Mouse (Mus musculus) hindbrain, embryonic 10.5 days (tissue): ENCODE results near the gene Cipc. TPM values are rescaled to one million over a fixed set of nuclear protein-coding genes. Genes with fewer than 3 reads are reported as not detected.

ENCODE experiments used
- DNase-seq: peaks from one replicate; pipeline ENCODE4 v3.0.0-alpha.2; 2017; ENCODE audit warnings: low spot score
- H3K27ac ChIP-seq: fragments of 300-500 bp; sonication (generic); 2 replicates; pipeline ENCODE4 v1.5.1; 2016; ENCODE audit warnings: mild to moderate bottlenecking, moderate library complexity
- H3K27me3 ChIP-seq: fragments of 300-500 bp; sonication (generic); 2 replicates; pipeline ENCODE4 v1.6.1; 2016; ENCODE audit warnings: mild to moderate bottlenecking; ENCODE audit not compliant: poor library complexity, insufficient read depth, severe bottlenecking
- H3K36me3 ChIP-seq: fragments of 300-500 bp; sonication (generic); 2 replicates; pipeline ENCODE4 v1.6.1; 2016; ENCODE audit warnings: mild to moderate bottlenecking, moderate library complexity
- H3K4me1 ChIP-seq: fragments of 300-500 bp; sonication (generic); replicated peaks from 2 replicates; pipeline ENCODE4 v1.6.1; 2016; ENCODE audit warnings: mild to moderate bottlenecking
- H3K4me3 ChIP-seq: fragments of 300-500 bp; sonication (generic); 2 replicates; pipeline ENCODE4 v1.5.1; 2016; ENCODE audit warnings: mild to moderate bottlenecking, moderate library complexity
- H3K9me3 ChIP-seq: fragments of 300-500 bp; sonication (generic); 2 replicates; pipeline ENCODE4 v1.6.1; 2016; ENCODE audit warnings: mild to moderate bottlenecking, moderate library complexity
- WGBS: fragments of 180-500 bp; shearing (Covaris S2); methylation state at CpG from one replicate; pipeline ENCODE4 v1.1.7; 2016; 5-methylcytosine and 5-hydroxymethylcytosine counted together
- polyA plus RNA-seq: library from polyadenylated mRNA; unstranded; fragments of >200 nt; fragmentation: Nextera tagmentation; extraction: Ambion mirVana; gene quantifications from 2 replicates; pipeline ENCODE4 v1.2.1, GENCODE M21; 2016

Gene Cipc
- polyA plus RNA-seq, 1 experiment from 2014 or later = 35.2 TPM

DNA sequence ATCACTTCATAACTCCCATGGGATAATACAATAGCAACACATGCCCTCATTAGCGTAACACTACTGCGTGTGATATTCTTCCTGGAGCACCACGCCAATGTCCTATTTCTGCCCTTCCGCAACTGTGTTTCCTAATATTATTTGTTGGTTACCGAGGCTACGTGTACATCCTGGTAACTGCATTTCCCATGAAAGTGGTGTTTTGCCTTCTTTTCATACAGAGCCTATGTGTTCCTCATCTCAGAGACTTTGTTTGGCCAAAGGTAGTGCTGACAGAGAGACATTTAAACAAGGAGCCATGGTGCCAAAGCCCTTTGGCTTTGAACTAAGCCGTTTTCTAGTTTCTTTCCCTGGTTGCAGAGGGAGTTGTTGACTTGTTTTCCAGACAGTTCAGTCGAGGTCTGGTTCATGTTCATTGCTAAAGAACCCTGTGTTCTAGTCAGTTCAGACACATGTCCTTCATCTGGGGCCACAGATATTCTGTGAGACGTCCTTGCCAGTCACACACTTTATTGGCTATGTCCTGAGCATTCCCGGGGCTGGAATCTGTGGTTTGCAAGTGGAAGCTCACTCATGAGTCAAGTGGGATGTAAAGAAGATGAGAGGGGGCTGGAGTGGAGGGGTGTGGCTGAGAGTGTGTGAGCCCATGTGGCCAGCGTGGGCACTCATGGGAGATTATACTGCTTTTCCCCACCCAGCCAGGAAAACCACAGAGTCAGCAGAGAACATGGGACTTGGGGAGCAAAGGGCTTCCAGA lies 10.1 kb upstream of the Cipc start:
- WGBS = 88% methylated on average over 11 of the region's 11 CpGs
- Histone ChIP-seq H3K27ac (no peak overlapping the region), H3K4me1 (peaks cover 29% of the 10 kb centered on the region), H3K4me3 (no peak overlapping the region), H3K27me3 (no peaks in the 10 kb centered on the region), H3K36me3 (no peaks in the 10 kb centered on the region), H3K9me3 (no peaks in the 10 kb centered on the region)
- no peak for DNase-seq

DNA sequence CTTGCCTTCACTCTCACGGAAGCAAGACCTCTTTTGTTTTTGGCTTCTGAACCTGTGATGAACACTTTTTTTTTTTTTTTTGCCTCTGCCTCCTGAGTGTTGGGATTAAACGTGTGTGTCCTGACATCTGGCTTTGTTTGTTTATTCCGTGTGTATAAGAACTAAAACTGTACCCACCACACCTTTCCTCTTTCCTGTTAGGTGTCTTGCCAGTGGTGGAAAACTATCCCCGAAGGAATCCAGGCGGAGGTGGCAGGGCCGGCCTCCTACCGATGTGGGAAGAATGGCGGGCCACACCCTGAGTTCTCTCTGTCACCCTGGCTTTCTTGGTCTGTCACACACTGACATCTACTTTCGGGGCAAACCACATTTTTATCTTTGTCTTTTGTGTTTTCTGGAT lies 8.3 kb upstream of the Cipc start:
- DNase-seq = no peak
- Histone ChIP-seq H3K36me3 (no peaks in the 10 kb centered on the region), H3K9me3 (no peaks in the 10 kb centered on the region), H3K4me1 (peaks cover 29% of the 10 kb centered on the region), H3K4me3 (no peak overlapping the region), H3K27ac (no peak overlapping the region), H3K27me3 (no peaks in the 10 kb centered on the region)
- 71% methylated on average over 9 of the region's 9 CpGs for WGBS

DNA sequence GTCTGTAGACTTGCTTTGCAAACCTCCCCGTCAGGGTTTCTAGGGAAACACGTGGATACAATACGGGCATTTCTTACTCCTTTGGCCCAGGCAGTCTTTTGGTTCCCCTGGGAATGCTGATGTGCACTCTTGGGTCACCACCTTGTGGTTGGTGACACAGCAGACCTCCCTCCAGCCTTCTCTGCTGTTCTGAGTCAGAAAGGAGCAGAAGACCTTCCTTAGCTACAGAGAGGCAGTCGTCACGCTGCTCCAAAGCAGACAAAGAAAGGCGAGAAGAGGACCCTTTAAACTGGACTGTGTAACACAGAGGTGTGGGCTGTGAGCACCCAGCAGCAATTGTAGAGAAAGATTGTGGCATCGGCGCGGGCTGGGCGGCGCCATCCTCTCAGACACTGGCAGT lies 5.7 kb upstream of the Cipc start:
- H3K4me1 ChIP-seq = peaks cover 39% of the 10 kb centered on the region
- no peaks in the 10 kb centered on the region for H3K9me3 ChIP-seq
- H3K27ac ChIP-seq = peak overlapping the region; percentile 84
- H3K4me3 ChIP-seq = peak overlapping the region; percentile 11; the same call in 1 of the 2 replicates
- peak; percentile 41 for DNase-seq
- H3K27me3 ChIP-seq = no peaks in the 10 kb centered on the region
- H3K36me3 ChIP-seq = no peaks in the 10 kb centered on the region
- 32% methylated on average over 11 of the region's 11 CpGs for WGBS

DNA sequence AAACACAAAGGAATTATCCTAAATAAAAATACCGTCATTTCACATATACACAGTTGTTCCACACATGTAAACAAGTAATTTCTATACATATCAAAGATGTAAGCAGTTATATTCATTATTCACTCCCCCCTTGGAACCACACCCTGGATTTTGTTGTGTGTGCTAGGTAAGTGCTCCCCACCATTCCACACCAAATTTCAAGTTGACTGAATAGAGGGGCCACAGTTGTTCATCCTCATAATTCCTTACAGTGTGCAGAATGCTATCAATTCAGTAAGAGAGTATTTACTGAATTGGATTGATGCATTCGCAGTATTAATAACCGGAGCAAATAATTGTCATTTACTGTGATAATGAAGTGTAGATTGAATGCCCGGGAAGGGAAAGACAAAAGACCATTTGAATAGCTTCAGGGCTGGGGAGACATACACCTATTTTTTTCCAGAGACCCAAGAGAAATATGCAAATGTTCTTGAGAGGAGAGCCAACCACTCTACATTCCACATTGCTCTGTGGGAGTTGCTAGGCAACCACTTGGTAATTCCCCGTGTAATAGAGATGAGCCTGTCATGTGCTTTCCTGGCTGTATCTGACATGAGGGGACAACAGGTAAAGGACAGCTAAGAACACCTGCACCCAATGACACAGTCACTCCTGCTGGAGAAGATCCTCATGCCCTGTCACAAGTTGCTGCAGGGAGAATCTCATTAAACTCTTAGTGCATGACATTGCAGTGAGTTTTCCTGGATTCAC lies 4.9 kb upstream of the Cipc start:
- no peaks in the 10 kb centered on the region for H3K36me3 ChIP-seq
- no peaks in the 10 kb centered on the region for H3K27me3 ChIP-seq
- H3K27ac ChIP-seq = peak overlapping the region; percentile 84
- DNase-seq = peak; percentile 59
- H3K4me1 ChIP-seq = peaks cover 44% of the 10 kb centered on the region
- peak overlapping the region; percentile 26 for H3K4me3 ChIP-seq
- H3K9me3 ChIP-seq = no peaks in the 10 kb centered on the region
- WGBS = 36% methylated on average over 5 of the region's 5 CpGs

DNA sequence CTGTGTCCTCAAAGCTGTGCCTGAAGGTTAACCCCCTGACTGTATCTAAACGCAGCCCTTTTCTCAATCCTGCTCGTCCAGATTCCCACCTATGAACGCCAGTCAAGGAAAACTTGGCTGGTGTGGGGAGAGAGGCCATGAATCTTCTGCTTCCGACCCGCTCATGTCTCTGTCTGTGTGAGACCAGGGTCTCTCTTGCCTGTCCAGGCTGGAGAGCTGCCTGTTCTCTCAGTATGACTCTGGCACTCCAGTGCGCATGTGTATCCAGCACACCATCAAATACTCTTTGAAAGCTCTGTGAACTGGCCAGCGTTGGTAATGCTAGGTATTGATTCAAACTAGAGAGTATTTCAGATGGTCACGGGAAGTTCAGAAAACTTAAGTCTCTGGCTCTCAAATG lies 3.4 kb upstream of the Cipc start:
- no peak overlapping the region for H3K4me3 ChIP-seq
- H3K9me3 ChIP-seq = no peaks in the 10 kb centered on the region
- peak overlapping the region; percentile 84; the same call in 1 of the 2 replicates for H3K27ac ChIP-seq
- no peaks in the 10 kb centered on the region for H3K27me3 ChIP-seq
- peaks cover 55% of the 10 kb centered on the region for H3K4me1 ChIP-seq
- DNase-seq = no peak
- WGBS = 91% methylated on average over 8 of the region's 8 CpGs
- H3K36me3 ChIP-seq = no peaks in the 10 kb centered on the region

DNA sequence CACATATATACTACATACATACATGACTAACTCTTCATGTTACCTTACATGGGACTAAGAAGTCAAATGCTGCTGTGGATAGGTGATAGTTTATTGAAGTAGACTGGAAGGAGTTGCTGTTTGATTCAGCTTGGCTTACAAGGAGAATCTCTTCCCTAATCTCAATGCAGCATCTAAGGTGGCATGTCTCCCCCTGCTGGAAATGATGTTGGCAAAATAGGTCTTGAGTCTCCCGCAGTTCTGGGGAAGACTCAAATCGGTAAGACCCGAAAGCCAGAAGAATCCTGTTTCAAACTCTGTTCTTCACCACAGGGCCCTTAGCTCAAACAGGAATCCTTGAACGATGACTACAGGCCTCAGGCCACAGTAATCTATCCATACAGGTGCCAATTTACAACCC lies 1.7 kb upstream of the Cipc start:
- Histone ChIP-seq H3K27me3 (no peaks in the 10 kb centered on the region), H3K4me3 (no peak overlapping the region), H3K9me3 (no peaks in the 10 kb centered on the region), H3K27ac (no peak overlapping the region), H3K4me1 (peaks cover 65% of the 10 kb centered on the region), H3K36me3 (no peaks in the 10 kb centered on the region)
- WGBS = 8% methylated on average over 4 of the region's 4 CpGs
- DNase-seq = peak; percentile 66

DNA sequence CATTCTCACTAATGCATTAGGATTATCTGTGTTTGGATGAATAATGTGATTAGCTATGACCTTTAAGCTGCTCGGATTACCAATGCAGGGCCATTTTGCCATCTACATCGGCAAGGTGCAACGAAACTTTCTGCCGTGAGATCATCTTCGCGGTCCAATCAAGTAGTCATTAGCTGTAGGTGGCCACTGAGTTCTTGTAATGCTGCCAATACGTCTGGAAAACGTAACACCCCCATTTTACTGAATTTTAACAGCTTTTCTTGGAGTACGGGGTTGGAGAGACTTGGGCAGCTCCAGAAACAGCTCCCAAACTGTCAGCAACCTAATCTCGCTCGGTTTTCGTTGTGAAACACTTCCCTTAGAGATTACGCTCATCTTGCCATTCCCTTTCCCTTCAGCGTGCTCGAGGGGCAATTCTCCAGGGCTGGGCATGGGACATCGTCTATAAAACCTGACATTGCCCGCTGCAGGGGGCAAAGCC lies 502 bp upstream of the Cipc start:
- no peaks in the 10 kb centered on the region for H3K9me3 ChIP-seq
- H3K4me3 ChIP-seq = peak overlapping the region; percentile 67
- 2% methylated on average over 17 of the region's 17 CpGs for WGBS
- H3K27ac ChIP-seq = peak overlapping the region; percentile 98
- no peaks in the 10 kb centered on the region for H3K27me3 ChIP-seq
- peak; percentile 35 for DNase-seq
- H3K4me1 ChIP-seq = peaks cover 60% of the 10 kb centered on the region
- H3K36me3 ChIP-seq = 0 out of 2 replicates have a peak, but pooled peaks cover 6% of the 10 kb centered on the region

DNA sequence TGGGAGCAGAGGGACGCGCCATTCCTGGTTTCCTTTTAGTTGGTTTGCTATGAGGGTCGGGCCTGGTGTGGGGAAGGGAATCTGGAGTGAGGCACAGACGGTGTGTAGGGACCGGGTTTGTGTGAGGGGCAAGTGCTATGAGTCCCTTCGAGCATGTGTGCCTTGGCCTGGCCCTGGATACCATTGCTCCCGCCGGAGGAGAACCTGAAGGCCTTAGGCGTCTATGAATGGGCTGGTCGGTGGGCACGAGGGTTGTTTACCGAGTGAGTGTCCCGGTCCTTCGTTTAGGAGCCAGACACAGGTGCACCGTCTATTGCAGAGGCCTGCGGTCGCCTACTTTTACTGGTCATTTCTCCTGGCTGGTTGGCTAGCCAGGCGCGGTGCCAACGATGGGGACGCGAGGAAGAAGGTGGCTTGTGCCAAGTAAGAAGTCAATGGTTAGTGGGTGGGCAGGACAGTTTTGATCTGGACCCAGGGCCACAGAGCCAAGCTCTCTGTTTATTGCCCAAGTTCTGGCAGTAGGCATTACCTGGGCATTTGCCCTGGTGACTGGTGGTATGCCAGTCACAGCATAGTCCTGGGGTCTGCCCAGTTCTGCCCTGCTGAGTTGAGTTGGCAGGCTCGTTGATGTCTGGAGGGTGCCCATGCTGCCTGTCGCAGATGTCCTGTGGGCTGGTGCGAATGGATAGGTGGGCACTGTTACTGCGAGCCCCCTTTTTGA lies 998 bp downstream of the Cipc start:
- Histone ChIP-seq H3K9me3 (no peaks in the 10 kb centered on the region), H3K27ac (peak overlapping the region; percentile 98), H3K36me3 (peaks cover 13% of the 10 kb centered on the region), H3K4me1 (peaks cover 45% of the 10 kb centered on the region), H3K27me3 (no peaks in the 10 kb centered on the region), H3K4me3 (peak overlapping the region; percentile 67)
- DNase-seq = no peak
- 21% methylated on average over 26 of the region's 26 CpGs for WGBS

DNA sequence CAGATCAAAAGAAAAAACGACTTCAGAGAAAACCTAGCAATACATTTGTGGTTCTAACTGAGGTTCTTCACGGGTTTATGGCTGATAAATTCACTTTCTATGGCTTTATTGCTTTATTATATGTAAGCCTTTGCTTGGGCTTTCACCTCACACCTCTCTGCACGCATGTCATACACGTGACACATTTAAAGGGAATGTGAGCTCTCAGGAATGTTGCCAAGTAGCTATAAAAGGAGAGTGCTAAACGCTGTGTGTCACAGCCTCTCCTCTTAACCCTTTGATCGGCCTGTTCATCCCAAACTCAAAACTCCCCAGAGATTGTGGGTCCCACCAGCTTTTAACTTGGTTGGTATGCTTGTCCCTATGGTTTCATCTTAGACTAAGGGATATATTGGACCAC lies 1.8 kb downstream of the Cipc start:
- H3K4me3 ChIP-seq = no peak overlapping the region
- H3K27ac ChIP-seq = no peak overlapping the region
- peaks cover 42% of the 10 kb centered on the region for H3K4me1 ChIP-seq
- 81% methylated on average over 6 of the region's 6 CpGs for WGBS
- H3K9me3 ChIP-seq = no peaks in the 10 kb centered on the region
- no peak for DNase-seq
- H3K27me3 ChIP-seq = no peaks in the 10 kb centered on the region
- H3K36me3 ChIP-seq = peaks cover 20% of the 10 kb centered on the region

DNA sequence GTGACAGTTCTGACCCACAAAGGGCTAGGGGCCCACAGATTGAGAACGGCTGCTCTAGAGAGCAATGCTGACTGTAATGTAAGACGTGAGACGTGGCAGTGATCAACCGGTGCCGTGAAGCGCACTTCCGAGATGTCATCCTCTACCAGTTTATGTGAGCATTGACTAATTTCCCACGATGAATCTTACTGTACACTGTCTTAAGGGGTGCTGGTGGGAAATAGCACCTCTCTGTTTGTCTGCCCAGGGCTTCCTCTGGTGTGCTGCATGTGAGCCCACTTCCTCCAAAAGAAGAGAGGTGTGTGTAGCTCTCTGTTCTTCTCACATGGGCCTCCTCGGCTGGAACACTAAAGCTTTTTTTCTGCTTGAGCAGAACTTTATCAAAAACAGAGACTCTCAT lies 2.7 kb downstream of the Cipc start:
- 92% methylated on average over 9 of the region's 9 CpGs for WGBS
- Histone ChIP-seq H3K27me3 (no peaks in the 10 kb centered on the region), H3K36me3 (peaks cover 29% of the 10 kb centered on the region), H3K9me3 (no peaks in the 10 kb centered on the region), H3K4me1 (peaks cover 42% of the 10 kb centered on the region), H3K4me3 (no peak overlapping the region), H3K27ac (no peak overlapping the region)
- DNase-seq = no peak

DNA sequence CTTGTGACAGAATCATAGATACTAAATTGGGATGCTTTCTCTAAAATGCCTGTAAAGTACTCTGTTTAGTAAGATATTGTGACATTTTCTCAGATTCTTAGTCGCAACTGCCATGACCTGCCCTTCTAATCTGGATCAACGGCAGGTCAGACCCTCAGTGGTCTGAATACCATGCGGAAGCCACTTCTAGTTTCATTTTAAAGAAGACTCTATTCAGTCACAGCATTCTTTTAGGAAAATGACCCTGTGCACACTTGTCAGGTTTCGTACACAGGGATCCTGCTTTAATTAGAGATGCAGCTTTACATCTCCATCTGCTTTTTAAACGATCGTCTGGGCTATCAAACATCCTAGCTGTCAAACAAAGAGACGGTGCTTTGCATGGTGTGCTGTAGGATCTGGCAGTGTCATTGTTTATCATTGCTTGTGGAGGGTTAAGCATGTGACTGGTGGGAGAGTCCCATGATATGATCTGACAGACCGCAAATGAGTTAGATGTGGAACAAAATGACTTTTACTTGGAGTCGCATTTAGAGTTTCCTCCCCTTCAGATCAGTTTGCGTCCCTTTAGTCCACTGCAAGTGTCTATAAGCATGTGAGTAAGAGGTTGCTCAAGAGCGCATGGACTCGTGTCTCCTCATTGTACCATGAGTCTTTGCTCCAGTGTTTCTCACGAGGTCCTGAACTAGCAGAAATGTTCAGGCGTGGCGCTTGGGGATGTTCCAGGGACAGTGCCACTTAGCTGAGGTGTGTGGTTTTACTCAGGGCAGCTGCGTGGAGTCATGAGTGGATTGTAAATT lies 3.5 kb downstream of the Cipc start:
- no peak overlapping the region for H3K4me3 ChIP-seq
- WGBS = 90% methylated on average over 16 of the region's 16 CpGs
- H3K27ac ChIP-seq = no peak overlapping the region
- no peaks in the 10 kb centered on the region for H3K9me3 ChIP-seq
- no peaks in the 10 kb centered on the region for H3K27me3 ChIP-seq
- H3K36me3 ChIP-seq = peaks cover 38% of the 10 kb centered on the region
- peaks cover 39% of the 10 kb centered on the region for H3K4me1 ChIP-seq
- DNase-seq = no peak

DNA sequence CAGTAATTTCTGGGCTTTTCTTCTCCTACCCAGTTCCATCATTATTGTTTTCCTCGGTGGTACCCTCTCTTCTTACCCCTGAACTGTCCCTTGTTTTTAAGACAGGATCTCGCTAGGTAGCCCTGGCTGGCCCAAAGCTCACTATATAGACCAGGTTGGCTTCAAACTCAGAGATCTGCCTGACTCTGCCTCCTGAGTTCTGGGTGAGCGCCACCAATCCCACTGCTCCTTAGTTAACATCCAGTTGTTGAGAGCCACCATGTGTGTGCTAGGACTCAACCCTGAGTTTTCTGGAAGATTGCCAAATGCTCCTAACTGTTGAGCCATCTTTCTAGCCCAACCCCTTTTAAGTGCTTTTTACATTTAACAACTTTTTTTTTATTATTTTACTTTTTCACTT lies 4.1 kb downstream of the Cipc start:
- DNase-seq = no peak
- H3K4me1 ChIP-seq = peaks cover 33% of the 10 kb centered on the region
- 95% methylated on average over 3 of the region's 3 CpGs for WGBS
- no peak overlapping the region for H3K27ac ChIP-seq
- H3K27me3 ChIP-seq = no peaks in the 10 kb centered on the region
- no peak overlapping the region for H3K4me3 ChIP-seq
- no peaks in the 10 kb centered on the region for H3K9me3 ChIP-seq
- peaks cover 44% of the 10 kb centered on the region for H3K36me3 ChIP-seq
